Mouse (Mus musculus) liver, postnatal 0 days (tissue): ENCODE results near the gene Tmem150b. TPM values are rescaled to one million over a fixed set of nuclear protein-coding genes. Genes with fewer than 3 reads are reported as not detected.
A peak's percentile ranks its signal among the peaks of the same experiment; 100 is the strongest.

Experiments
- ATAC-seq: fragments of 200-750 bp; cut with Nextera tagmentation; 2 replicates; pipeline ENCODE4 v1.8.0; 2017; ENCODE audit warnings: mild to moderate bottlenecking, moderate library complexity
- DNase-seq: peaks from one replicate; pipeline ENCODE4 v3.0.0-alpha.2; 2016
- H3K27ac ChIP-seq: fragments of 300-500 bp; sonication (generic); 2 replicates; pipeline ENCODE4 v1.5.1; 2014; ENCODE audit warnings: antibody characterized with exemption, moderate library complexity, mild to moderate bottlenecking, low read depth
- H3K27me3 ChIP-seq: fragments of 300-500 bp; sonication (generic); 2 replicates; pipeline ENCODE4 v1.6.1; 2014; ENCODE audit warnings: low read length, control low read depth, mixed read lengths; ENCODE audit not compliant: insufficient read depth
- H3K36me3 ChIP-seq: fragments of 300-500 bp; sonication (generic); replicated peaks from 2 replicates; pipeline ENCODE4 v1.6.1; 2014; ENCODE audit warnings: mild to moderate bottlenecking, control low read depth, low read length, moderate library complexity, mixed read lengths; ENCODE audit not compliant: insufficient read depth
- H3K4me1 ChIP-seq: fragments of 300-500 bp; sonication (generic); 2 replicates; pipeline ENCODE4 v1.6.1; 2014; ENCODE audit warnings: antibody characterized with exemption, mild to moderate bottlenecking, control low read depth; ENCODE audit not compliant: insufficient read depth
- H3K4me2 ChIP-seq: fragments of 300-500 bp; sonication (generic); 2 replicates; pipeline ENCODE4 v1.6.1; 2014; ENCODE audit warnings: low read depth, mild to moderate bottlenecking, low read length, moderate library complexity, mixed read lengths
- H3K4me3 ChIP-seq: fragments of 300-500 bp; sonication (generic); 2 replicates; pipeline ENCODE4 v1.5.1; 2014; ENCODE audit warnings: low read depth, low read length
- H3K9ac ChIP-seq: fragments of 300-500 bp; sonication (generic); replicated peaks from 2 replicates; pipeline ENCODE4 v1.6.1; 2014; ENCODE audit warnings: mild to moderate bottlenecking, moderate library complexity
- H3K9me3 ChIP-seq: fragments of 300-500 bp; sonication (generic); 2 replicates; pipeline ENCODE4 v1.6.1; 2016; ENCODE audit warnings: mild to moderate bottlenecking, control low read depth, low read length, mixed read lengths
- CTCF ChIP-seq: sonication (generic); IDR thresholded peaks from 2 replicates; pipeline ENCODE4 v1.5.1; 2016; ENCODE audit warnings: antibody characterized with exemption, low read depth
- EP300 ChIP-seq: IDR thresholded peaks from 2 replicates; pipeline ENCODE4 v1.6.1; 2016; ENCODE audit warnings: antibody characterized with exemption, low read depth, mild to moderate bottlenecking
- WGBS: fragments of 180-500 bp; shearing (Covaris S2); extraction: QIAGEN DNeasy Blood & Tissue Kit; methylation state at CpG from one replicate; pipeline ENCODE4 v1.1.7; 2014; ENCODE audit not compliant: insufficient replicate concordance; 5-methylcytosine and 5-hydroxymethylcytosine counted together
- polyA plus RNA-seq: library from polyadenylated mRNA; unstranded; fragments of >200 nt; fragmentation: Nextera tagmentation; extraction: Ambion mirVana; gene quantifications from 2 replicates; pipeline ENCODE4 v1.2.1, GENCODE M21; 2015

The Tmem150b gene
- polyA plus RNA-seq, 1 experiment from 2014 or later: 0.29 TPM

GRCm38 (mm10) chr7:4657521-4658127, 67.4 kb downstream of the Tmem150b start:
- TF ChIP-seq EP300 (no peak), CTCF (no peak)
- ATAC-seq (no peak), DNase-seq (no peak)
- Histone ChIP-seq H3K27ac (peak overlapping the region; percentile 93), H3K27me3 (no peaks in the 10 kb centered on the region), H3K4me1 (peaks cover 56% of the 10 kb centered on the region), H3K4me3 (peak overlapping the region; percentile 92), H3K36me3 (peaks cover 3% of the 10 kb centered on the region), H3K9me3 (no peaks in the 10 kb centered on the region), H3K9ac (peak overlapping the region; percentile 97), H3K4me2 (peak overlapping the region; percentile 88)
- WGBS: 24% methylated on average over 9 of the region's 9 CpGs

Other genes starting within 250 kb of the Tmem150b start
- gene Ppp1r12c, start 223.6 kb downstream of the Tmem150b start, polyA plus RNA-seq: 14.9 and 15.6 TPM in 2 replicates
- gene Tnnt1, start 208.9 kb downstream of the Tmem150b start, polyA plus RNA-seq: 5.3 and 11.2 TPM in 2 replicates
- gene Tnni3, start 201.0 kb downstream of the Tmem150b start, polyA plus RNA-seq: 0.27 and 0.46 TPM in 2 replicates
- gene Dnaaf3, start 192.8 kb downstream of the Tmem150b start, polyA plus RNA-seq: 0.05 and 0.17 TPM in 2 replicates
- 0.09 TPM in 2 replicates for gene Syt5, start 177.7 kb downstream of the Tmem150b start, polyA plus RNA-seq
- not detected in 2 replicates for gene Ptprh, start 121.2 kb downstream of the Tmem150b start, polyA plus RNA-seq
- 31.8 and 35.4 TPM in 2 replicates for gene Tmem86b, start 93.8 kb downstream of the Tmem150b start, polyA plus RNA-seq
- 3.8 and 4.5 TPM in 2 replicates for gene Ppp6r1, start 66.2 kb downstream of the Tmem150b start, polyA plus RNA-seq
- 27.6 and 33.1 TPM in 2 replicates for gene Hspbp1, start 40.2 kb downstream of the Tmem150b start, polyA plus RNA-seq
- not detected in 2 replicates for gene Brsk1, start 34.6 kb downstream of the Tmem150b start, polyA plus RNA-seq
- gene Kmt5c, start 14.9 kb upstream of the Tmem150b start, polyA plus RNA-seq: 25.9 and 33.6 TPM in 2 replicates
- 63.8 and 68.7 TPM in 2 replicates for gene Cox6b2, start 27.8 kb upstream of the Tmem150b start, polyA plus RNA-seq
- not detected in 2 replicates for gene Fam71e2, start 46.1 kb upstream of the Tmem150b start, polyA plus RNA-seq
- 0.07 TPM in 1 of 2 replicates, not detected in the other for gene Il11, start 57.6 kb upstream of the Tmem150b start, polyA plus RNA-seq
- gene Tmem190, start 57.7 kb upstream of the Tmem150b start, polyA plus RNA-seq: 0.34 TPM in 1 of 2 replicates, not detected in the other
- 23.6 and 24.2 TPM in 2 replicates for gene Tmem238, start 64.4 kb upstream of the Tmem150b start, polyA plus RNA-seq
- 280 and 288 TPM in 2 replicates for gene Rpl28, start 67.6 kb upstream of the Tmem150b start, polyA plus RNA-seq
- gene Ube2s, start 87.3 kb upstream of the Tmem150b start, polyA plus RNA-seq: 135 and 139 TPM in 2 replicates
- gene Shisa7, start 119.4 kb upstream of the Tmem150b start, polyA plus RNA-seq: not detected in 2 replicates
- 8.0 and 8.3 TPM in 2 replicates for gene Isoc2b, start 145.0 kb upstream of the Tmem150b start, polyA plus RNA-seq
- 2.3 and 2.4 TPM in 2 replicates for gene Isoc2a, start 151.9 kb upstream of the Tmem150b start, polyA plus RNA-seq
- not detected in 2 replicates for gene Gm36210, start 181.3 kb upstream of the Tmem150b start, polyA plus RNA-seq
- gene Zfp628, start 190.0 kb upstream of the Tmem150b start, polyA plus RNA-seq: 0.90 and 1.0 TPM in 2 replicates
- 0.09 and 0.20 TPM in 2 replicates for gene Nat14, start 196.8 kb upstream of the Tmem150b start, polyA plus RNA-seq
- 0.06 TPM in 2 replicates for gene Ssc5d, start 200.5 kb upstream of the Tmem150b start, polyA plus RNA-seq
- 0.09 TPM in 1 of 2 replicates, not detected in the other for gene Sbk2, start 239.2 kb upstream of the Tmem150b start, polyA plus RNA-seq
- not detected in 2 replicates for gene Sbk3, start 245.9 kb upstream of the Tmem150b start, polyA plus RNA-seq